Mouse (Mus musculus): ENCODE data around the gene Fxn.

- TF ChIP-seq NRF1 (IDR thresholded peaks at IDR 0.05; ENCODE audit: low read depth, low read length) = no peak
- TF ChIP-seq POLR2A (IDR thresholded peaks at IDR 0.05; ENCODE audit: low read depth, low read length) = no peak
- TF ChIP-seq KAT2A (IDR thresholded peaks at IDR 0.05; ENCODE audit: insufficient replicate concordance, low read length) = no peak
- TF ChIP-seq CHD2 (IDR thresholded peaks at IDR 0.05; ENCODE audit: low read length) = no peak
- TF ChIP-seq MXI1 (IDR thresholded peaks at IDR 0.05; ENCODE audit: low read depth, low read length) = peak; percentile 70; the same call in 1 of the 2 replicates
- TF ChIP-seq JUND (conservative IDR thresholded peaks at IDR 0.05; ENCODE audit: low read depth, low read length) = no peak
- no peak; the same call in 1 of the 2 replicates for TF ChIP-seq EP300 (IDR thresholded peaks at IDR 0.05; ENCODE audit: low read length)
- TF ChIP-seq MEF2A (IDR thresholded peaks at IDR 0.05; ENCODE audit: borderline replicate concordance, low read depth, low read length) = no peak
- TF ChIP-seq CTCF (conservative IDR thresholded peaks at IDR 0.05 in 1 of 2, IDR thresholded peaks at IDR 0.05 in 1 of 2; ENCODE audit: low read depth in 2 of 2, low read length in 2 of 2) = peak; percentile 88 to 94
- TF ChIP-seq TCF12 (IDR thresholded peaks at IDR 0.05; ENCODE audit: low read depth, low read length) = peak; percentile 50; the same call in 1 of the 2 replicates
These were observed 20.8 kb upstream of the Fxn start for GRCm38 (mm10) chr19:24300994-24301767.
